Comparison of ENCODE assay signal across 29 mouse cellular contexts in the genomic region with DNA sequence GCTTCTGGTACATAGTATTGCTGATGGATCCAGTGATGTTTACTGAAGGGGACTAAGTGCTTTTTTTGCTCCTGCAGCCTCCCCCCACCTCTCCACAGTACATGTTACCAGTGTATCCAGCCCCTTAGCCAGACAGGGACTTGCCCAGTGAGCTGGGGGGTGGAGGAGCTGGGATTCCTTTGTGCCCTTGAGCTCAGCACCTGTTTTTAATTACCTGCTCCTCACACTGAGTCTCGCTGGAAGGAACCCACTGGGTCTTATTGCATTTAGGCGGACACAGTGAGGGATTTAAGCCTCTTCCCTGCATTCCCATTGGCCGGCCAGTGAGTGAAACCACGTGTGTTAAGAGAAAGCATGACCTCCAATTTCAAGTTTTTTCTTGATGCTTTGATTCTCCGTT. TPM values are rescaled to one million over a fixed set of nuclear protein-coding genes. Genes with fewer than 3 reads are reported as not detected.
A peak's percentile ranks its signal among the peaks of the same experiment; 100 is the strongest.
DNase-seq lines count a peak whose midpoint lies in the region; ATAC-seq lines count a peak whose summit lies in the region.
"Had no signal": no experiment of that assay in that cellular context is flagged by ENCODE, and none has a peak within 500 bp of the region (broad histone marks: within the 10 kb centered on the region; RNA-seq: fewer than 3 reads in every experiment).

No protein-coding gene starts in this region.

- no peaks in the 10 kb centered on the region for H3K9me3 ChIP-seq in neural tube, embryonic 15.5 days (replicated peaks)
- H3K9me3 ChIP-seq in embryonic facial prominence, embryonic 10.5 days: peaks cover 3% of the 10 kb centered on the region; the same call in 1 of the 2 replicates
- H3K9me3 ChIP-seq in neural tube, embryonic 11.5 days (ENCODE audit: control insufficient read depth, low read length): no peaks in the 10 kb centered on the region
- H3K9me3 ChIP-seq: liver, embryonic 13.5 days; neural tube, embryonic 12.5 days had no signal

- no peak overlapping the region for H3K4me3 ChIP-seq in neural tube, embryonic 15.5 days (replicated peaks)
- no peak overlapping the region for H3K4me3 ChIP-seq in embryonic facial prominence, embryonic 10.5 days
- no peak overlapping the region for H3K4me3 ChIP-seq in neural tube, embryonic 11.5 days (ENCODE audit: low read depth, low read length)
- H3K4me3 ChIP-seq: liver, embryonic 13.5 days; neural tube, embryonic 12.5 days had no signal

- no peak overlapping the region for H3K27ac ChIP-seq in neural tube, embryonic 15.5 days (replicated peaks)
- peak overlapping the region; percentile 85 for H3K27ac ChIP-seq in embryonic facial prominence, embryonic 10.5 days (replicated peaks)
- H3K27ac ChIP-seq in neural tube, embryonic 11.5 days (ENCODE audit: low read depth, low read length): no peak overlapping the region
- H3K27ac ChIP-seq: hindbrain, embryonic 14.5 days; liver, embryonic 13.5 days; neural tube, embryonic 12.5 days had no signal

- DNase-seq in neural tube, embryonic 10.5 days (ENCODE audit: extremely low spot score, low spot score): peak; percentile 53
- DNase-seq in embryonic facial prominence, embryonic 10.5 days (ENCODE audit: low spot score): peak; percentile 87
- peak; percentile 89 for DNase-seq in hindlimb bud, embryonic 11.5 days (ENCODE audit: extremely low spot score, low read depth, low spot score)
- peak; percentile 32 for DNase-seq in neural tube, embryonic 11.5 days (ENCODE audit: low spot score)
- no peak for DNase-seq in right cerebral cortex, postnatal 25 days
- no peak for DNase-seq in layer of hippocampus, adult 18-20 months (ENCODE audit: low spot score in 2 of 2)
- no peak for DNase-seq in cerebellum, adult 18-20 months
- DNase-seq: adrenal gland, adult 8-10 months; cerebellum, postnatal 14 days; heart, postnatal 10 days; liver, embryonic 13.5 days; lung, embryonic 14.5 days; lung, postnatal 36 days; right cerebral cortex, adult 18-20 months; thymus, postnatal 4 days had no signal

- H3K4me1 ChIP-seq in neural tube, embryonic 15.5 days: peaks cover 6% of the 10 kb centered on the region; the same call in 1 of the 2 replicates
- H3K4me1 ChIP-seq in embryonic facial prominence, embryonic 10.5 days: peaks cover 39% of the 10 kb centered on the region
- 0 out of 2 replicates have a peak, but pooled peaks cover 2% of the 10 kb centered on the region for H3K4me1 ChIP-seq in neural tube, embryonic 11.5 days (ENCODE audit: control insufficient read depth, insufficient read depth, low read length)
- H3K4me1 ChIP-seq: liver, embryonic 13.5 days had no signal

- H3K36me3 ChIP-seq in neural tube, embryonic 15.5 days: no peaks in the 10 kb centered on the region
- H3K36me3 ChIP-seq in embryonic facial prominence, embryonic 10.5 days (replicated peaks): peaks cover 16% of the 10 kb centered on the region
- no peaks in the 10 kb centered on the region; the same call in 1 of the 2 replicates for H3K36me3 ChIP-seq in neural tube, embryonic 11.5 days (ENCODE audit: control insufficient read depth, insufficient read depth, low read length)
- H3K36me3 ChIP-seq: neural tube, embryonic 12.5 days had no signal

- no peak for ATAC-seq in neural tube, embryonic 15.5 days (ENCODE audit: low FRiP score)
- no peak for ATAC-seq in neural tube, embryonic 11.5 days (ENCODE audit: insufficient read depth, low FRiP score, low TSS enrichment)
- ATAC-seq: forebrain, embryonic 16.5 days; intestine, embryonic 16.5 days had no signal

- WGBS in neural tube, embryonic 15.5 days: 79% methylated on average over 5 of the region's 5 CpGs
- WGBS in embryonic facial prominence, embryonic 10.5 days: 32% methylated on average over 5 of the region's 5 CpGs
- 43% methylated on average over 5 of the region's 5 CpGs for WGBS in neural tube, embryonic 11.5 days

- no peaks in the 10 kb centered on the region for H3K27me3 ChIP-seq in neural tube, embryonic 15.5 days (replicated peaks)
- no peaks in the 10 kb centered on the region for H3K27me3 ChIP-seq in embryonic facial prominence, embryonic 10.5 days (replicated peaks; ENCODE audit: low read depth, poor library complexity, severe bottlenecking)
- no peaks in the 10 kb centered on the region for H3K27me3 ChIP-seq in neural tube, embryonic 11.5 days (ENCODE audit: control insufficient read depth, insufficient read depth, low read length)
- H3K27me3 ChIP-seq: liver, embryonic 13.5 days; neural tube, embryonic 12.5 days had no signal

- H3K4me2 ChIP-seq in neural tube, embryonic 15.5 days: no peak overlapping the region
- no peak overlapping the region for H3K4me2 ChIP-seq in neural tube, embryonic 11.5 days (ENCODE audit: low read depth)
- H3K4me2 ChIP-seq: heart, embryonic 11.5 days; hindbrain, embryonic 14.5 days; liver, embryonic 13.5 days; lung, embryonic 14.5 days; neural tube, embryonic 12.5 days had no signal

- no peak overlapping the region for H3K9ac ChIP-seq in neural tube, embryonic 15.5 days (replicated peaks)
- no peak overlapping the region for H3K9ac ChIP-seq in neural tube, embryonic 11.5 days (ENCODE audit: low read length)
- H3K9ac ChIP-seq: hindbrain, embryonic 14.5 days; liver, embryonic 13.5 days; lung, embryonic 14.5 days; neural tube, embryonic 12.5 days had no signal

RNA-seq across cellular contexts. Expression of a gene that starts 22.5 kb away (rescaled TPM):
- not detected in 2 replicates for polyA plus RNA-seq in neural tube, embryonic 15.5 days (2015; fragmentation: Nextera tagmentation; extraction: Ambion mirVana)
- not detected in 2 replicates for polyA plus RNA-seq in embryonic facial prominence, embryonic 10.5 days (2016; fragmentation: Nextera tagmentation; extraction: Ambion mirVana)
- not detected in 2 replicates for polyA plus RNA-seq in neural tube, embryonic 11.5 days (2014; fragmentation: Nextera tagmentation; extraction: Ambion mirVana)
- total RNA-seq in layer of hippocampus, adult 18-20 months (2021): not detected
- total RNA-seq: adrenal gland, adult 8-10 months; gastrocnemius, adult 8-10 months; granulocyte monocyte progenitor cell, adult 5-6 weeks; heart, postnatal 10 days; layer of hippocampus, postnatal 14 days; left cerebral cortex, postnatal 25 days; megakaryocyte-erythroid progenitor cell, adult 5-6 weeks had no signal
- polyA plus RNA-seq: forebrain, embryonic 16.5 days; heart, embryonic 11.5 days; hindbrain, embryonic 14.5 days; intestine, embryonic 16.5 days; kidney, embryonic 14.5 days; large intestine, adult 2 months; liver, embryonic 13.5 days; lung, embryonic 14.5 days; neural tube, embryonic 12.5 days; small intestine, adult 2 months had no signal

RNA-seq across cellular contexts. Expression of a gene that starts 24.0 kb away (rescaled TPM):
- 4.9 and 7.0 TPM in 2 replicates for polyA plus RNA-seq in neural tube, embryonic 15.5 days (2015; fragmentation: Nextera tagmentation; extraction: Ambion mirVana)
- polyA plus RNA-seq in embryonic facial prominence, embryonic 10.5 days (2016; fragmentation: Nextera tagmentation; extraction: Ambion mirVana): 10.2 and 10.6 TPM in 2 replicates
- polyA plus RNA-seq in neural tube, embryonic 11.5 days (2014; fragmentation: Nextera tagmentation; extraction: Ambion mirVana): 5.6 and 6.2 TPM in 2 replicates
- 1 to 10 TPM; 7.4 to 7.5 TPM for total RNA-seq in layer of hippocampus, adult 18-20 months (2021)

RNA-seq across cellular contexts. Expression of a gene that starts 38.0 kb away (rescaled TPM):
- 402 and 431 TPM in 2 replicates for polyA plus RNA-seq in neural tube, embryonic 15.5 days (2015; fragmentation: Nextera tagmentation; extraction: Ambion mirVana)
- 244 and 267 TPM in 2 replicates for polyA plus RNA-seq in embryonic facial prominence, embryonic 10.5 days (2016; fragmentation: Nextera tagmentation; extraction: Ambion mirVana)
- polyA plus RNA-seq in neural tube, embryonic 11.5 days (2014; fragmentation: Nextera tagmentation; extraction: Ambion mirVana): 388 and 403 TPM in 2 replicates
- total RNA-seq in layer of hippocampus, adult 18-20 months (2021): 100 to 1,000 TPM; 126 to 138 TPM

RNA-seq across cellular contexts. Expression of a gene that starts 39.6 kb away (rescaled TPM):
- polyA plus RNA-seq in neural tube, embryonic 15.5 days (2015; fragmentation: Nextera tagmentation; extraction: Ambion mirVana): not detected in 2 replicates
- not detected in 2 replicates for polyA plus RNA-seq in embryonic facial prominence, embryonic 10.5 days (2016; fragmentation: Nextera tagmentation; extraction: Ambion mirVana)
- polyA plus RNA-seq in neural tube, embryonic 11.5 days (2014; fragmentation: Nextera tagmentation; extraction: Ambion mirVana): not detected in 2 replicates
- not detected for total RNA-seq in layer of hippocampus, adult 18-20 months (2021)
- total RNA-seq: adrenal gland, adult 8-10 months; gastrocnemius, adult 8-10 months; granulocyte monocyte progenitor cell, adult 5-6 weeks; heart, postnatal 10 days; layer of hippocampus, postnatal 14 days; left cerebral cortex, postnatal 25 days; megakaryocyte-erythroid progenitor cell, adult 5-6 weeks had no signal
- polyA plus RNA-seq: forebrain, embryonic 16.5 days; heart, embryonic 11.5 days; hindbrain, embryonic 14.5 days; intestine, embryonic 16.5 days; kidney, embryonic 14.5 days; large intestine, adult 2 months; liver, embryonic 13.5 days; lung, embryonic 14.5 days; neural tube, embryonic 12.5 days; small intestine, adult 2 months had no signal

Comparison
In these comparisons a context has a peak if more than half of its experiments do, and no peak if none do; other contexts are left out.
1. DNase-seq: peak in neural tube, embryonic 10.5 days (single experiment), embryonic facial prominence, embryonic 10.5 days (single experiment), hindlimb bud, embryonic 11.5 days (single experiment) and neural tube, embryonic 11.5 days (single experiment); none in right cerebral cortex, postnatal 25 days (single experiment), layer of hippocampus, adult 18-20 months (0 of 2) and cerebellum, adult 18-20 months (0 of 2).